Mouse (Mus musculus) liver, embryonic 15.5 days (tissue): ENCODE measurements at regions not wholly inside any gene's neighbourhood (a gene's known extent, or its start where the extent isn't known, plus 50 kb on each side); places are given as distances from the start of the nearest gene placed in this dataset.
A peak's percentile ranks its signal among the peaks of the same experiment; 100 is the strongest.

ENCODE experiments used
- ATAC-seq: fragments of 200-750 bp; cut with Nextera tagmentation; 2 replicates; pipeline ENCODE4 v1.8.0; 2017; ENCODE audit warnings: moderate number of reproducible peaks, mild to moderate bottlenecking, moderate library complexity; ENCODE audit not compliant: insufficient read depth
- H3K27ac ChIP-seq: fragments of 300-500 bp; sonication (generic); replicated peaks from 2 replicates; pipeline ENCODE4 v1.5.1; 2015; ENCODE audit warnings: mild to moderate bottlenecking, inconsistent platforms
- H3K27me3 ChIP-seq: fragments of 300-500 bp; sonication (generic); 2 replicates; pipeline ENCODE4 v1.6.1; 2015; ENCODE audit warnings: mild to moderate bottlenecking, inconsistent platforms
- H3K36me3 ChIP-seq: fragments of 300-500 bp; sonication (generic); replicated peaks from 2 replicates; pipeline ENCODE4 v1.6.1; 2015; ENCODE audit warnings: moderate library complexity, mild to moderate bottlenecking, inconsistent platforms
- H3K4me1 ChIP-seq: fragments of 300-500 bp; sonication (generic); replicated peaks from 2 replicates; pipeline ENCODE4 v1.6.1; 2015; ENCODE audit warnings: inconsistent platforms
- H3K4me2 ChIP-seq: fragments of 300-500 bp; sonication (generic); 2 replicates; pipeline ENCODE4 v1.6.1; 2015; ENCODE audit warnings: moderate library complexity, mild to moderate bottlenecking, inconsistent platforms
- H3K4me3 ChIP-seq: fragments of 300-500 bp; sonication (generic); replicated peaks from 2 replicates; pipeline ENCODE4 v1.5.1; 2015; ENCODE audit warnings: mild to moderate bottlenecking, inconsistent platforms
- H3K9ac ChIP-seq: fragments of 300-500 bp; sonication (generic); 2 replicates; pipeline ENCODE4 v1.6.1; 2015; ENCODE audit warnings: moderate library complexity, mild to moderate bottlenecking, inconsistent platforms
- H3K9me3 ChIP-seq: fragments of 300-500 bp; sonication (generic); replicated peaks from 2 replicates; pipeline ENCODE4 v1.6.1; 2016; ENCODE audit warnings: inconsistent platforms
- whole genome bisulfite sequencing: fragments of 180-500 bp; shearing (Covaris S2); methylation state at CpG from one replicate; pipeline ENCODE4 v1.1.7; 2015; ENCODE audit warnings: mixed read lengths; ENCODE audit not compliant: insufficient replicate concordance; 5-methylcytosine and 5-hydroxymethylcytosine counted together

DNA sequence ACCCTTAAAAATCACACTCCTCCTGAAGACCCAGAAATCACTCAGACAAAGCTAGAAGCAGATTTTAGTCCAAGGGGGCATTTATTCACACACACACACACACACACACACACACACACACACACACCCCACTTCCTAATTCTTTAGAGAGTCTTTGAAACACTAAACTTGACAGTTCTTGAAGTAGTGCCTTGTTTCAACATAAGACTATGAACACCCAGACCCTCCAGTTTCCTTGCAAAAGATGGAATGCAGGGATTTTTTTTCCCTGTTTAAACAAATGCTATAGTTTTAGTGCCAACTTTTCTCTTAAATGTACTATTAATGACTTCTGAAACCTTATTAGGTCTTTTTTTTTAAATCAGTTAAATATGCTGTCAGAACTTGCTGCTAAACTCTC, 279.2 kb upstream of the Fat1 start:
- no peak overlapping the region for H3K27ac ChIP-seq

DNA sequence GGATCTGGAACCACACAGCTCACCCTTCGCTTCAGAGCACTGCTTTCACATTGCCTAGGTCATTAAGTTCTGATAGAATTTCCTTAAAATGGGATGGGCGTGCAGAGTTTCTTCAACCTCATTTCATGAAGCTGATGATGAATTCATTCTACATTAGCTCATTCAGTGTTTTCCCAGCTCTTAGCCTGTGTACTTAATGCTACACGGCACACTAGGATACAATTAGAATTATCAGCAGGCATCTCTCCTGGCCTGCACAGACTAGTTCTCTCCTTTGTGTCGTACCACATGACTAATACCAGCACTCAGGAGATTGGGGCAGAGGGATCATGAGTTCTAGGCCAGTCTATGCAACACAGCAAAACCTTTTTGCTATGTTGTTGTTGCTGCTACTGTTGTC, 278.8 kb upstream of the Fat1 start:
- ATAC-seq: no peak
- Histone ChIP-seq H3K9me3 (no peaks in the 10 kb centered on the region), H3K27me3 (no peaks in the 10 kb centered on the region), H3K27ac (no peak overlapping the region), H3K4me1 (no peaks in the 10 kb centered on the region), H3K4me3 (no peak overlapping the region), H3K4me2 (no peak overlapping the region), H3K9ac (no peak overlapping the region), H3K36me3 (no peaks in the 10 kb centered on the region)
- 40% methylated on average over 4 of the region's 4 CpGs for WGBS

More for the DNA sequence above, 279.2 kb upstream of the Fat1 start:
- no peaks in the 10 kb centered on the region for H3K4me1 ChIP-seq
- H3K9me3 ChIP-seq: no peaks in the 10 kb centered on the region
- H3K36me3 ChIP-seq: no peaks in the 10 kb centered on the region
- H3K4me2 ChIP-seq: no peak overlapping the region
- no peak overlapping the region for H3K4me3 ChIP-seq
- no peak for ATAC-seq
- no peaks in the 10 kb centered on the region for H3K27me3 ChIP-seq
- H3K9ac ChIP-seq: no peak overlapping the region

DNA sequence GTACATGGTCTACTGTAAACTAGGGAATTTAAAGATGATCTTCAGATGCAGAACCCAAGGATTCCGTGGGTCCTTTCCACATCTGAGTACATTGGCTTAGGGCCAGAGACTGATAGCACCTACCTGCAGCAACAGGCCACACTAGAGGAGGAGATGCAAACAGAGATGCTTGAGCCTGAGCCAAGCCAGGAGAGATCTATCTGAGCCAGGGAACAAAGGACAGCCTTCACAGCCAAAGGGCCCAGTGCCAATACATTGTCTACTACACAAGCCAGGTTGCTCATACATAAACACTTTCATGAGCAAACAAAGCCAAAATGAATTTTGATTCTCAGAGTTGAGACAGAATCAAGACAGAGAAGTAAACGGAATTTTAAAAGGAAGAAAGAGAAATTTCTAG, 273.6 kb upstream of the Fat1 start:
- H3K36me3 ChIP-seq: no peaks in the 10 kb centered on the region
- no peak overlapping the region for H3K4me3 ChIP-seq
- no peak overlapping the region for H3K27ac ChIP-seq
- no peak overlapping the region for H3K9ac ChIP-seq
- no peak overlapping the region for H3K4me2 ChIP-seq
- no peaks in the 10 kb centered on the region for H3K27me3 ChIP-seq
- H3K9me3 ChIP-seq: no peaks in the 10 kb centered on the region
- WGBS: 37% methylated on average over 2 of the region's 2 CpGs
- no peak for ATAC-seq
- H3K4me1 ChIP-seq: no peaks in the 10 kb centered on the region

DNA sequence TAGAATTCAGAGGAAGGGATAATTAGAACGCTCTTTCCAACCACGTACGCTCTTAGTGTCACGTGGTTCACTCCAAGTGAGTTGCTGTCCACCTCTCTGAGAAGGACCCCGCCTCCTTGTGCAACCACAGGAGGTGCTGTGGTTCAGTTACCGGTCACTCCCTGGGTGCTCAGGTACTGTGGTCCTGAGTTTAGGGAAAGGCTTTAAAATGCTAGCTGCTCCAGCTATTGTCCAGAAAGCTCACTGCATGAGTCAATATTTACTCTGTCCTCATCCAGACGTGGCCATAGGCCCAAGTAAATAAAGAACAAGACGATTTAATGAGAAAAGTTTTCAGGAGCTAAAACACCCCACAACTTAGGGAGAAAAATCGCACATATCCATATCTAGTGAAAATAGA, 248.1 kb upstream of the Fat1 start:
- H3K27me3 ChIP-seq: no peaks in the 10 kb centered on the region

DNA sequence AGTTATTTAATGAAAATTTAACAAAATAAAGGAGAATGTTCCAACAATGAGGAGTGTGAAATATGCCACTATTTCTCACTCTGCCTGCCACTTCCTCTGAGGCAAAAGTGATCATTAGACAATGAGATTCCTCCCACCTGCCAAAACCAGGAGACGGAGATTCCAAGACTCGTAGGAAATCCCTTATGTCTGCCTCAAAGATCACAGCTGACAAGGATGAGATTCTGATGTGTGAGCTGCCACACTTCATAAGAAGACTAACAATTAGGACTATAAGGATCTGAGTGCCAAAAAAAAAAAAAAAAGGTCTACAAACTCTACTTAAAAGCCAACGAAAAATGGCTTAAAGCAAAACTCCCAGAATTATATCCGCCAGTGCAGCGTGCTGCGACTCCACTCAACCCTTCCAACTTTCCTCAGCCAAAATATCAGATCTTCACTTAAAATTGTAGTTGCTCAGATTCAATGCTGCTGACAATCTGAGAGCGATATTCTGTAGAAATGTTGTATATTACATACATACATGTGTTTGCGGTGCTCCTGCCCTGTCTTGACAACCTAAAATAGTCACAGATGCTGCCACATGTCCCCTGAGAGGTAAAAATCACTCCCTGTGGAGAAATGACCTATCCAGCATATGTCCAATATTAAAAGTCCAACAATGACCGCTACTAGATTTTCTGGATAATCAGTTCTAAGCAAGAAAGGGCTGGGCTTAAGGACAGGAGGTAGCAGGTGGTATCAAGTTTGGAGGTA, 245.2 kb upstream of the Fat1 start:
- Histone ChIP-seq H3K9ac (no peak overlapping the region), H3K4me1 (no peaks in the 10 kb centered on the region), H3K27ac (no peak overlapping the region), H3K4me2 (no peak overlapping the region), H3K36me3 (no peaks in the 10 kb centered on the region), H3K27me3 (no peaks in the 10 kb centered on the region), H3K9me3 (no peaks in the 10 kb centered on the region), H3K4me3 (no peak overlapping the region)
- WGBS: 69% methylated on average over 9 of the region's 9 CpGs
- no peak for ATAC-seq

More for the DNA sequence above, 248.1 kb upstream of the Fat1 start:
- 68% methylated on average over 9 of the region's 9 CpGs for WGBS
- no peak overlapping the region for H3K4me3 ChIP-seq
- H3K9ac ChIP-seq: no peak overlapping the region
- no peak overlapping the region for H3K27ac ChIP-seq
- no peak overlapping the region for H3K4me2 ChIP-seq
- no peaks in the 10 kb centered on the region for H3K9me3 ChIP-seq
- H3K36me3 ChIP-seq: no peaks in the 10 kb centered on the region
- no peaks in the 10 kb centered on the region for H3K4me1 ChIP-seq
- no peak for ATAC-seq

DNA sequence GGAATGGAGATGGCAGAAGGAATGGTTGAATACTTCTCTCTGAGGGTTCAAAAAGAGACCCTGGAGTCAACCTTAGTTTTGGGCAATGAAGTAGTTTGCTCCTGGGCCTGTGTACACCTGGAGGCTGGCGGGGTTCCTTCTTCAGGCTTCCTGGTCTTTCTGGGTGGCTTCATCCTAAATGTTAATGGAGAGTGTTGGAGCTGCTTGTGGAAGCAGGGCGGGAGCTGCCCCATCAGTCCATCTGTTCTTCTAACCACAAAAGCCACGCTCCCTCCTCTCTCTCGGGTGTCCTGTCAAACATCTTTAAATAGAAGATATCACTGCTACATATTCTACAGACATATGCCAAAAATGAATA, 244.7 kb upstream of the Fat1 start:
- WGBS: 26% methylated on average over 4 of the region's 4 CpGs
- no peak overlapping the region for H3K4me2 ChIP-seq
- H3K4me1 ChIP-seq: no peaks in the 10 kb centered on the region
- ATAC-seq: no peak
- no peak overlapping the region for H3K27ac ChIP-seq
- H3K27me3 ChIP-seq: no peaks in the 10 kb centered on the region
- no peaks in the 10 kb centered on the region for H3K36me3 ChIP-seq
- H3K4me3 ChIP-seq: no peak overlapping the region
- H3K9ac ChIP-seq: no peak overlapping the region
- H3K9me3 ChIP-seq: no peaks in the 10 kb centered on the region

DNA sequence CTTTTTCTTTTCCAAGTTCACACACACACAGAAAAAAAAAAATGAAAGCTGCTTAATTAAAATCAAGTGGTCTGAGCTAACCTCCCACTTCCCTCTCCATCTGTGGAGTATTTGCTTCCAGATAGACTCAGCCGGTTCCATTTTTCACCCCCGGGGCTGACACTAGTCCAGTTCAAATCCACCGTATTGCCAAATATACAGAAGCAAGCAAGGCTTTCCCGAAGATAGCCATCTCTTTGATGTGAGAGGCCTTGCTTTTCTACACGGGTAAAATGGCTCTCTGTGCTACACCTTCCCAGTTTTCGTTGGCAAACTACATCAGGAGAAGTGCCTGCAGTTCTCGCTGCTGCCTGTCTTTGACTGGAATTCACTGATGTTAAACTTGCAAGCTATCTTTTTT, 244.1 kb upstream of the Fat1 start:
- Histone ChIP-seq H3K4me2 (no peak overlapping the region), H3K36me3 (no peaks in the 10 kb centered on the region), H3K9ac (no peak overlapping the region), H3K9me3 (no peaks in the 10 kb centered on the region), H3K4me3 (no peak overlapping the region), H3K4me1 (no peaks in the 10 kb centered on the region), H3K27me3 (no peaks in the 10 kb centered on the region), H3K27ac (no peak overlapping the region)
- no peak for ATAC-seq
- WGBS: 56% methylated on average over 7 of the region's 7 CpGs

DNA sequence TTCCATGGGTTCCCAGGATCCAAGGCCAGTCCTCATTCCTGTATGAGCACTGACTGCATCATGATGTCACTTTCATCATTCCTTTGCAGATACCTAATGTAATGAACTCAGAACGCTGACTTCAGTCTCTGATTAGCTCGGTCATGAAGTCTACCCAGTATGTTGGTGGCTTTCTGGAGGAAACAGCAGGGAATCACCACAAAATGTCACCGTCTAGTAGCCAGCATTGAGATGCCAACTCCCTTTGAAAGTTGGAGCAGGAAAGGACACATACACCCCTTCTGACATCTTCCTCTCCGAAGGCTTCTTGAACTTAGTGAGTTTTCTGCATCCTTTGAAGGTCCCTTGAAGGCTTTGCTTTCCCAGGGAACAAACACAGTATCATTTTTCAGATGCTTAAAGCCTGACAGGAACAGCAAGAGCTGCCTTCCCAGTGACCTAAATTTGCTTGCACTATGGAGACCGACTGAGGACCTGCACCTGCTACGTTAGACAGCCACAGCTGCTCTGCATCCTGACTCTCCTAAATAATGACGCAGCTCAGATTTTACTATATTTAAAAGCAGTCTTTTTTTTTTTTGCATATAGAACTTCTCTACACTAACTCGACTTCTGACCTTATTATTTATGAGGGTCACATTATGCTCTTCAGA, 243.1 kb upstream of the Fat1 start:
- no peak overlapping the region for H3K4me2 ChIP-seq
- H3K9ac ChIP-seq: no peak overlapping the region
- no peak overlapping the region for H3K27ac ChIP-seq
- H3K9me3 ChIP-seq: no peaks in the 10 kb centered on the region
- no peak overlapping the region for H3K4me3 ChIP-seq
- WGBS: 62% methylated on average over 8 of the region's 8 CpGs
- H3K4me1 ChIP-seq: no peaks in the 10 kb centered on the region
- no peak for ATAC-seq
- no peaks in the 10 kb centered on the region for H3K27me3 ChIP-seq
- no peaks in the 10 kb centered on the region for H3K36me3 ChIP-seq

DNA sequence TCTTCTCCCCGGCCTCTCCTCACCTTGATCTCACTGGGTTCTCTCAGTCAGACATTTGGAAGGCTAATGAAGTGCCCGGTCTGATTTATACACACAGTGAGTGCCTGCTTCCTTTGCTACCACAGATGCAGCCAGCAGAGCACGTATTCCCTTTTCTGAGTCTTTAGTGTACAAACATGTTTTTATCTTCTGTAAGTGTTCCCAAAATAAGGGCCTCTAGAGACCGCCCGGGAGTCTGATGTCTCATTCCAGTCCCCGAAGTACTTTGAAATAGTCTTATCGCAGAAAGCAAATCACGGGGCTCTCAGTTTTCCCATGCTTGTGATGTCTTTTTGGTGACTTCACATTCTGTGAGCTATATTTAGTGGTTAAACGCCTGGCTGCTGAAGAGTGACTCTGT, 240.4 kb upstream of the Fat1 start:
- Histone ChIP-seq H3K9me3 (no peaks in the 10 kb centered on the region), H3K27ac (no peak overlapping the region), H3K9ac (no peak overlapping the region), H3K4me3 (no peak overlapping the region), H3K4me2 (no peak overlapping the region), H3K36me3 (no peaks in the 10 kb centered on the region), H3K4me1 (no peaks in the 10 kb centered on the region), H3K27me3 (no peaks in the 10 kb centered on the region)
- WGBS: 56% methylated on average over 9 of the region's 9 CpGs
- no peak for ATAC-seq

DNA sequence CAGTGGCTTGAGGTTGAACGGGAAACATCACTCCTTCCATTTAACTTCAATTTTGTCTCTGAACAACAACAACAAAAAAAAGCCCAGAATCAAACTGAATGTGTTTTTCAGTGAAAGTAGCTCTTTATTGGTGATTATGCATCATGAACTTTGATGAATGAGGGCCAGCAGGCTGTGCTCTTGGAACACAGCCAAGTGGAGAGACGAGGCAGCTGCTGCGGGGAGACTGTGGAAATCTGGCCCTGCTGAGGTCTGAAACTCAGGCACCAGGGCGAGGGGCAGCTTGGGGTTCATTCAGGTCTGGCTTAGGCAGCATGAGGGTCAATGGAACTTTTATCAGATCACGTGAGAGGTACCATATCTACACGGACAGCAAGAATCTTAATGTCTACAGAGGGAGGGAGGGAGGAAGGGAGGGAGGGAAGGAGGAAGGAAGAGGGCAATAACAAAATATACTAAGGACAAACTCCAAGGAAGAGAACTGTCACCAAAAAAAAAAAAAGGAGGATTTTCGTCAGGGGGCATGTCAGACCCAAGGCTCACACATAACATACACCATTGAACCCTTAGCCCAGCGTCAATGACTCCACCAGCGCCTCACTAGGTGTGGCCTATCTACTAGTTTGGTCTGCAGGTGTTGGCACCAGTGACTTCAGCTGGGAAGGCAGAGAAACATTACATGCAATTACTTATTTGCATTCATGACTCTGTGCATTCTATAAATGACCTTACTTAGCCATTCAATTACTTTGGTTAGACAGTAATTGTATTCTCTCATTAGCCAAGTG, 239.0 kb upstream of the Fat1 start:
- H3K4me2 ChIP-seq: no peak overlapping the region
- no peak for ATAC-seq
- 44% methylated on average over 9 of the region's 9 CpGs for WGBS

DNA sequence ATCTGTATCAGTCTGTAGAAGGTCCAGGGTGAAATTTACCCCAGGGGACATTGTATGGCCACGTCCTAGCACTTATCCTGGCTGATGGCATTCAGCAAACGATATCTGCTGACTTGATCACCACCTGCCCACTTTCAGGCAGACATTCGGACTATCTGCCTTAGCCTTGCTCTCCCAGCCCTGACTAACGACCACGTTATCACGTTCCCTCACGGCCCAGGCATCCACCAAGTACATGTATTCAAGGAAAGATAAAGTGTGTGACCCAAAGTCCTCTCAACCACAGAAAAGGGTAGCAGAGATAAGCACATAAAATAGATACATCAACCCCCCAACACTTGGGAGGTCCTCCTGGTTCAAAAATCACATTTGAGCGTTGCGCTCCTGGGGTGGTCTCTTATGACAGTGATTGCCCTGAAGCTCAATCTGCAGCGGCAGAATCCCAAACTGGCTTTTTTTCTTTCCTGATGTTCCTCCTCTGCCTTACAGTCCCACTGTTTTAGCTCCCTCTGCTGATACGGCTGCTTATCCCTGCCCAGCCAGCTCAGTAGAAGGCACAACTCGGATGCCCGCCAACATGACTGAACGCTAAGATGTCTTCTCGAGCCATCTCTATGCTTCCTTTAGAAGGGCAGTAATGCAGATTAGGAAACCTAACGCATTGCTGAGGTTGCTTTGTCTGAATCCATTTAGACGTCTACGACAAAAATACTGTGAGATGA, 235.7 kb upstream of the Fat1 start:
- Histone ChIP-seq H3K4me2 (no peak overlapping the region), H3K9ac (no peak overlapping the region), H3K4me3 (no peak overlapping the region), H3K36me3 (no peaks in the 10 kb centered on the region), H3K27me3 (no peaks in the 10 kb centered on the region), H3K9me3 (no peaks in the 10 kb centered on the region), H3K4me1 (no peaks in the 10 kb centered on the region), H3K27ac (no peak overlapping the region)
- peak; percentile 42; the same call in 1 of the 2 replicates for ATAC-seq
- 48% methylated on average over 18 of the region's 18 CpGs for WGBS

More for the DNA sequence above, 239.0 kb upstream of the Fat1 start:
- Histone ChIP-seq H3K27ac (no peak overlapping the region), H3K9me3 (no peaks in the 10 kb centered on the region), H3K4me3 (no peak overlapping the region), H3K4me1 (no peaks in the 10 kb centered on the region), H3K27me3 (no peaks in the 10 kb centered on the region), H3K36me3 (no peaks in the 10 kb centered on the region), H3K9ac (no peak overlapping the region)
